Mouse (Mus musculus) cortical plate, adult 2 months (tissue): ENCODE measurements around the gene Fkbp1b.

Experiments used
- CTCF ChIP-seq: fragments of 200-500 bp; IDR thresholded peaks from 2 replicates; pipeline ENCODE4 v1.5.1; 2011; ENCODE audit warnings: mild to moderate bottlenecking, control low read depth, low read length; ENCODE audit not compliant: insufficient read depth; ENCODE audit errors: extremely low read depth
- POLR2A ChIP-seq: fragments of 200-500 bp; IDR thresholded peaks from 2 replicates; pipeline ENCODE4 v1.6.1; 2011; ENCODE audit warnings: mild to moderate bottlenecking, low read length, control low read depth; ENCODE audit not compliant: insufficient read depth; ENCODE audit errors: extremely low read depth

- TF ChIP-seq CTCF (no peak), POLR2A (no peak)
Measured at GRCm38 (mm10) chr12:4873531-4873930, 32.1 kb upstream of the Fkbp1b start.
